Comparison of ENCODE assay signal across 17 mouse cellular contexts in genomic region chr4:73770592-73770991, GRCm38 (mm10). TPM values are rescaled to one million over a fixed set of nuclear protein-coding genes. Genes with fewer than 3 reads are reported as not detected.
"Had no signal": no experiment of that assay in that cellular context is flagged by ENCODE, and none has a peak within 500 bp of the region (broad histone marks: within the 10 kb centered on the region; RNA-seq: fewer than 3 reads in every experiment).

No protein-coding gene starts in this region.

- H3K9ac ChIP-seq: liver, embryonic 15.5 days; midbrain, embryonic 15.5 days; neural tube, embryonic 12.5 days had no signal

- ATAC-seq: lung, postnatal 0 days; midbrain, embryonic 15.5 days had no signal

- H3K4me3 ChIP-seq: left cerebral cortex, adult 2 months; limb, embryonic 10.5 days; liver, embryonic 15.5 days; midbrain, embryonic 15.5 days; neural tube, embryonic 12.5 days had no signal

- H3K4me2 ChIP-seq: liver, embryonic 11.5 days; liver, embryonic 15.5 days; midbrain, embryonic 15.5 days; neural tube, embryonic 12.5 days had no signal

- H3K4me1 ChIP-seq: liver, embryonic 15.5 days; midbrain, embryonic 15.5 days; neural tube, embryonic 12.5 days had no signal

- H3K36me3 ChIP-seq: limb, embryonic 10.5 days; liver, embryonic 15.5 days; midbrain, embryonic 15.5 days; neural tube, embryonic 12.5 days had no signal

- H3K27ac ChIP-seq: left cerebral cortex, adult 2 months; limb, embryonic 10.5 days; liver, embryonic 15.5 days; midbrain, embryonic 15.5 days; neural tube, embryonic 12.5 days; stomach, postnatal 0 days had no signal

- DNase-seq: kidney, postnatal 14 days; lung, adult 2 months; lung, postnatal 36 days; right cerebral cortex, postnatal 14 days; thymus, adult 2 months; thymus, postnatal 25 days had no signal

- H3K27me3 ChIP-seq: liver, embryonic 15.5 days; midbrain, embryonic 15.5 days; neural tube, embryonic 12.5 days had no signal

- H3K9me3 ChIP-seq: limb, embryonic 10.5 days; liver, embryonic 15.5 days; midbrain, embryonic 15.5 days; neural tube, embryonic 12.5 days had no signal

RNA-seq across cellular contexts. Expression of gene Rasef, which starts 20.2 kb away (rescaled TPM):
- total RNA-seq: megakaryocyte progenitor cell, adult 5-6 weeks; monocyte, adult 5-6 weeks; neutrophil, adult 5-6 weeks had no signal
